Mouse (Mus musculus): ENCODE data around the gene Dvl2.
A peak's percentile ranks its signal among the peaks of the same experiment; 100 is the strongest.
"Not testable (repeated sequence)": the region's sequence is repeated elsewhere in the genome, so short reads cannot be mapped to it uniquely, and the experiment has no call there.

Dvl2 gene

DNA sequence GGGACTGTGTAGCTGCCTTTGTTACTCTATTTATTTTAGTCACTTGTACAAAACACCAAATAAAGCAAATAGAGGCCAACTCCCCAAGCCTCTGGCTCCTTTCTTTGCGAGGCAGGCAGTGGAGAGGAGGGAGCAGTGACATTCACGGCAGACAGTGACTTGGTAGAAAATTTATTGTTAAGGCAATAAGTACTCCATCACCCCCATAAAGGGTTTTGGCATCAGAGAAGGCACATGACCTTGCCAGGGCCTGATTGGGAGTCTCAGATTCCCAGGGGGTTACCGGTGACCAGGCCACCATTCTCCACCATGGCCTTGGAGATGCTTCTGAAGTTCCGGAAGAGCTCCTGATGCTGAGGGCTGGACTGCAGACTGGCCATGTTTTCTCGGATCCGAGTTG is 9.6 kb downstream of the Dvl2 start:
- DNase-seq (ENCODE audit: low spot score in 2 of 2): no peak

DNA sequence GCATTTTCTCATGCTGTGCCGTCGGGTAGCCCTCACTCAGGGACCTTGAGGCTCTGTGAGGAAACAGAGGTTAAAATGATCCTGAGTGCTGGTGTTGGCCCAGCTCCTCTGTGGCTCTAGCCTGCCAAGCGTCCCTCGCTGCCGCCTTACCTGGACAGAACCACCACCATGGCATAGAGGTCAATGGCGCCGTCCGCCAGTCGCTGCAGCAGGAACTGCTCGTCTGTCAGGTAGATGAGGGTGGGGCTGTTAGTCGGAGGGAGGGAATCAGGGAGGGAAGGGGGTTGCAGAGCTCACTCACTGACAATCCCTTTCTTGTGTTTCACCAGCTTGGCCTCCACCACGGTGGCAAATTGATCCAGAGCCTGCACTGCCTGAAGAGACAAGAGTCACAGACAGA is 10.2 kb downstream of the Dvl2 start:
- no peak for DNase-seq (ENCODE audit: low spot score in 2 of 2)

DNA sequence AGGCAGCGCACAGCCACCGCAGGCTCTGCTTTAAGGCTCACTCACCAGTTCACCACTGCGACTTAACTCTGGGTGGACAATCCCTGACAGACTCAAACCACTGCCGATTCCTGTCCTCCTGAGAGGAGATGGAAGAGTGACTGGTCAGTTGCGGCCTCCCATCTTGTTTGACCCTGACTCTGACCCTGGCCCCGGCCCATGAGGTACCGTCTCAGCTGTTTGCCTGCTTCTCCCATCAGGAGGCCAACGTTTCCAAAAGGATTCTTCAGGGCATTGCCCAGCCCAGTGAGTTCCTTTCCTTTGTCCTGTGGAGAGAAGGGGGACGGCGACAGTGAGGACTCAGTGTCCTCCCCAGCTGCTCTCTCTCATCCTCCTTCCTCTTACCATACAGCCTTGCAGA is 10.6 kb downstream of the Dvl2 start:
- DNase-seq (ENCODE audit: low spot score in 2 of 2): no peak

DNA sequence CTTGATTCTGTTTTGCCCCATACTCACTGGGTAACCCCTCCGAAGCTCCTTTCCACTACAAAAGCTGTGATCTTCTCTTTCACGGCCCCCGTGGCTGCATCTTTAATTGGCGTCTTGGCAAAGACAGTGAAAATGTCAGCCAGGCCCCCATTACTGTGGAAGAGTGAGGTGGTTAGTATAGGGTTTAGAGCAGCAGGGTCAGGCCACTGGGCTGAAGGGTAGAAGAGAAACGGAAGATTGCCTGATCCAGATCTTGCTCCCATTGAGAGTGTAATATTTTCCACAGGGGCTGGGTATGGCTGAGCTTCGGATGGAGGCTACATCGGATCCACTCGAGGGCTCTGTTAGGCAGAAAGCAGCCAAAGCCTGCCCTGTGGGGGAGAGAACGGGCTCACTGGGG is 12.5 kb downstream of the Dvl2 start:
- no peak for DNase-seq (ENCODE audit: low spot score in 2 of 2)

DNA sequence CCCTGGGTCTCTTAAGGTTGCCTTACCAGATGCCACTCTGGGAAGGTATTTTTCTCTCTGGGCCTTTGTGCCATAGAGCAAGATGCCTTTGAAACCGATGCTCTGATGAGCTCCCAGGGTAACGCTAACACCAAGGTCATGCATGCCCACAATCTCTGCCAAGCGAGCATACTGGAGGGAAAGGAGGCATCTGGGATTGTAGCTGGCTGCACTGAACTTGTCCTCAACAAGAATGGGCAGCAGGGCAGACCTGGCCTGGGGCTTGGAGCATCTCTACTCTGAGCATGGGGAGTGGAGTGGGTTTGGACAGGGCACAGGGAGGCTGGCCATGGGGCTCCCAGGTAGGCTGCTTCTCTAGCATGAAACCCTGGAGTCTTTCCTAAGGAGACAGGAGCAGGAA is 13.0 kb downstream of the Dvl2 start:
- DNase-seq (ENCODE audit: low spot score in 2 of 2): no peak

DNA sequence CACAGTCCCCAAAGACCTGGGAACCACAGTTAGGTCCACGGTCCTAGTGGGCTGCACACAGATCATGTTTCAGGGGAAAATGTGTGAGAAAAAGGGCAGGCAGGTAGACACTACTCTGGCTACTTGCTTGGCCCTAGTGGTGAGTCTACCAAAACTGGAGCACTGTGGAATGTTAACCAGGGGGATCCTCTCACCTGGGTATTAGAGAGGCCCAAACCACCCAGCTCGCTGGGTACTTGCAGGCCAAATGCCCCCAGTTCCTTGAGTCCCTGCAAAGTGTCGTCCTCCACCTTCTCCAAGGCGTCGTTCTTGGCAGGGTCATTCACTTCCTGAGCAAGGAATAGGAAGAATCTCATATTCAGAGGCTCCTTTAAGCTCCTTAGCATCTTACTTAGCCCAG is 13.7 kb downstream of the Dvl2 start:
- DNase-seq (ENCODE audit: low spot score in 2 of 2): no peak

DNA sequence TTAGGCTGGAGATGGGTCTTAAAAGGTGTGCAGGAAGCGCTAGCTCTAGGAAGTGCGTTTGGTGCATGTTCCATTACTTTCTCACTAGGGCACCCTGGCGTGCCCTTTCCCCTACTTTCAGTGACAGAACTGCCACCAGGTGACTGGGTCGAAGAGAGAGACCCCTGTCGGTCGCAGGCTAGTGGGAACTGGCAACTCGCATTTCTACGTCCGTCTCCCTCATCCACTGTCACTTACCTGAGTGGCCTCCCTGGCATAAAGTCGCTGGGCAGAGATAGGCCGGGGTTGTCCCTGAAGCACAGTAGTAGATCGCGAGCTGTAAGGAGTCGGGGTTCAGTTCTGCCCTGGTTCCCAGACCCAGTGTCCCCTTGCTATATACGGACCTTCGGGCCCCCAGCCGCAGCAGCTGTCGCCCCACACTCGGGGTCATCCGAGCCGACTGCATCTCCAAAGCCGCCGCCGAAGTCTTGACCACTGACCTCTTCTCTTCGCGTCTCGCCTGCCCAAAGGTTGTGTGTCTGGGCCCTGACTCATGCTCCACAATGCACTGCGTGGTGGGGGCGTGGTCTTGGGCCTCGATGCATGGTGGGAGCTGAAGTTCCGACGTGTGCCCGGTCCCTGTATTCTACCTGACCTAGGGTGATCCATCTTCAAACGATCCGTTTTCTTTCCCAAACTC is 14.6 kb downstream of the Dvl2 start, which contains the start of gene Acadvl:
TSS of gene Acadvl (minus strand) at position 532 of the 679 bp plus-strand sequence.
- DNase-seq (ENCODE audit: low spot score in 2 of 2): peak; percentile 79 to 86

DNA sequence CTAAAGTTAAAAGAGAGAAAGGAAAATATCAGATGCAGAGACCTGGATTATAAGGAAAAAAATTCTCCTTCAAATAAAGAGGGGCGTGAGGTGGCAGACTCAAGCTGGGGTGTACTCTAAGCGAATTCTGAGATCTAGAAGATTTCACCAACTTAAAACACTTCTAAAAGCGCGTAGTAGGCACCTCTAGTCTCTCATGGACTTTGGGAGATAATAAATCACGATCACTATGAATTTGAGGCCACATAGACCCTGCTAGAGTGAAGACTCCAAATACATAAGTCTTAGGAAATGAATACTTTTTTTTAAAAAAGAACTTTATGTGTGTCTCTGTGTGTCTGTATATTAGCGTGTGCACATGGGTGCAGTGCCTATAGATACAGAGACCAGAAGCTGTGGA is 15.3 kb downstream of the Dvl2 start:
- DNase-seq (ENCODE audit: low spot score in 2 of 2): no peak

DNA sequence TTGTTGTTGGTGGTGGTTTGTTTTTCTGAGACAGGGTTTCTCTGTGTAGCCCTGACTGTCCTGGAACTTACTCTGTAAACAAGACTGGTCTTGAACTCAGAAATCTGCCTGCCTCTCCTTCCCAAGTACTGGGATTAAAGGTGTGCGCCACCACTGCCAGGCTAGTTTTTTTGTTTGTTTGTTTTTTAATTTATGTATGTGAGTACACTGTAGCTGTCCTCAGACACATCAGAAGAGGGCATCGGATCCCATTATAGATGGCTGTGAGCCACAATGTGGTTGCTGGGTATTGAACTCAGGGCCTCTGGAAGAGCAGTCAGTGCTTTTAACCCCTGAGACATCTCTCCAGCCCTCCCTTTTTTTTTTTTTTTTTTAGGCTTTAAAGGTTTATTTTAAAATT is 15.8 kb downstream of the Dvl2 start:
- not testable (repeated sequence) for DNase-seq (ENCODE audit: low spot score in 2 of 2)

DNA sequence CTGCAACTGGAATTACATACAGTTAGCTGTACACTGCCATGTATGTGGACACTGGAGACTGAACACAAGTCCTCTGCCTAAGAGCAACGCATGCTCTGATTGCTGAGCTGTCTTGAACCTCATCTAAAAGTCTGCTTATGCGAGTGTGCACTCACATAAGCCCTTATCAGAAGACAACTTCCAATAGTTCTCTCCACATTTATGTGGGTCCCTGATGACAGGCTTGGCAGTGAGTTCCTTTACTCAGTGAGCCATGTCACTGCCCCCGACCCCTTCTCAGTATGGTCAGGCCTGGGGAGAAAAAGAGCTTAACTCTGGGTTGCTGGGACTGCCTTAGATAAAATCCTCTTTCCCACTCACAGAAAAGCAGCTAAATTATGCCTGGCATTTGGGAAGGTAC is 16.3 kb downstream of the Dvl2 start, which contains the start of gene Dlg4:
TSS of gene Dlg4 (plus strand) at position 274 of the 400 bp plus-strand sequence.
- DNase-seq (ENCODE audit: low spot score in 2 of 2): no peak

DNA sequence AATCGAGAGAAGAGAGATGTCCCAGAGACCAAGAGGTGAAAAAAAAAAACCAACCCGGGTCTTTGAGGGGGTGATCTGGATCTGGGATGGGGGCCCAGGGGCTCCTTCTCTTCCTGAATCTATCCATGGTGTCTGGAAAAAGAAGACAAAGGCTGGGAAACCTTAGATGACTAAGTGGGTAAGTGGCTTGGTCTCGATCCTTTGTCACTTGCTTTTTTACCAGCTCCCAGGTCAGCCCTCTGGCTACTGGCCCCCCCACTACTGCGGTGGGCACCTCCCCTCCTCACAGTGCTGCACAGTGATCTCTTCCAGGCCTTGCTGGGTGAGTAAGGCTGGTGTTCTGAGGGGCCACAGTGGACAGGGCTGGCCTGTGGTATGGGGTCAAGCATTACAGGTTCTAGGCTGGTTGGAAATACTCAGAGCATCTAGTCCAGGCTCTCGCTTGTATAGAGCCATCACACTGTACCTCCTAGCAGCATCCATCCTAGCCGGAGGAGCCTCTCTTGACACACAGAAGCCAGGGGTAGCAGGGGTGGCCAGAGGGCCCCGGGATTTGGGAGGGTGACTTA is 16.9 kb downstream of the Dvl2 start:
- no peak for DNase-seq (ENCODE audit: low spot score in 2 of 2)

DNA sequence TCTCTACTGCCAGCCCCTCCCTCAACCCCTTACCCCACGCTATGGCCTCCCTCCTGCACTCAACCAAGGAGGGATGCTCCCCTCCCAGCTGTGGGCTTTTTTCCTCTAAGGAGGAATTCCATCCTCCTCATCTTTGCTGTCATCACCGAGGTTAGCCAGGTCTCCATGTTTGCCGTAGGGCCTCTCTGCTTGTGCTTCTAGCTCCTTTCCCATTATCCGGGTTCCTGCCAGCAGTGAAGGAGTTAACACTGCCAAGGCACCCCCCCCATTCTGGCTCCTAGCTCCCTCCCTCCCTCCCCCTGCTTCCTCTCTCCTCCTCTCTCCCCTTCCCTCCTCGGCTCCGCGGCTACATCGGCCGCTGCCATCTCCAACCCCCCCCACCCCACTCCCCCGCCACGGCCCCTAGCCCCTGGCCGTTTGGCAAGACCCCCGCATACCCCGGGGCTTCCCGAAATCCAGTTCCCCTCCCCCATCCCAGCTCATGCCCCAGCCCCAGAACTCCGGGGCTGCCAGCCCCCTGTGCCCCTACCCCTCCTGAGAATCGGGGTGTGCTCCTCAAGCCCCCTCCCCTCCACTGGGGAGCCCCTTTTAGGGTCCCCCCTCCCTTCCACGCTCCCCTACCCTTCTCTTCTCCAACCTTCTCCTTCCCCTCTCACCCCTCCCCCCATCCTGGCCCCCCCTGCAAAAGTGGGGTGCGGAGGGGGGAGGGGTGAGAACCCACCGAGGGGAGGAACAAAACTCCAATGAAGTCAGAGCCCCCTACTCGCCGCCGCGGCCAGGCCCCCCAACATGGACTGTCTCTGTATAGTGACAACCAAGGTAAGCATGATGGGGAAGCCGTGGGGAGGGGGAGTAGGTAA is 18.0 kb downstream of the Dvl2 start:
- DNase-seq (ENCODE audit: low spot score in 2 of 2): peak in 1 of 2 experiments; percentile 74

DNA sequence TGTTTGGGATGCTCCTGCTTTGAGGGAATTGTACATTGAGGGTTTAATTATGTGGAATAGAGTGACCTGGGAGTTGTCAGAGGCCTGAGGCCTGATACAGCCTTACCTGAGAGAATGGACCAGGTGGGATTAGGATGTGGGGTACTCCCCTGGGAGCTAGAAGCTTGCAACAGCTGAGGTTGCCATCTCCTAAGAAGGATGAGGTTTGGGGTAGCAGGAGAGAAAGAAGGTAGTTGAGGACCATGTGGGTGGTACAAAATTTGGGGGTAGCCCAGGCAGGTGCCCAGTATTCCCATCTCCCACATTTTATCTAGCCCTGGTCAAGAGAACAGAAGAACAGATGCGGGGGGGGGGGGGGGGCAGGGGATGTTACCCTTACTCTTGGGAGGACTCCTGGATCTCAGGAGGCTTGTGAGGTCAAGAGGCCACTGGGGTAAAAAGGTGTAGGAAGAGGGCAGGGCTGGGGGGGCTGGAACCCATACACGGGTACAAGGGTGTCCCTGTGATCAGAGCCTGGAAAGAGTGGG is 19.2 kb downstream of the Dvl2 start:
- no peak for DNase-seq (ENCODE audit: low spot score in 2 of 2)

DNA sequence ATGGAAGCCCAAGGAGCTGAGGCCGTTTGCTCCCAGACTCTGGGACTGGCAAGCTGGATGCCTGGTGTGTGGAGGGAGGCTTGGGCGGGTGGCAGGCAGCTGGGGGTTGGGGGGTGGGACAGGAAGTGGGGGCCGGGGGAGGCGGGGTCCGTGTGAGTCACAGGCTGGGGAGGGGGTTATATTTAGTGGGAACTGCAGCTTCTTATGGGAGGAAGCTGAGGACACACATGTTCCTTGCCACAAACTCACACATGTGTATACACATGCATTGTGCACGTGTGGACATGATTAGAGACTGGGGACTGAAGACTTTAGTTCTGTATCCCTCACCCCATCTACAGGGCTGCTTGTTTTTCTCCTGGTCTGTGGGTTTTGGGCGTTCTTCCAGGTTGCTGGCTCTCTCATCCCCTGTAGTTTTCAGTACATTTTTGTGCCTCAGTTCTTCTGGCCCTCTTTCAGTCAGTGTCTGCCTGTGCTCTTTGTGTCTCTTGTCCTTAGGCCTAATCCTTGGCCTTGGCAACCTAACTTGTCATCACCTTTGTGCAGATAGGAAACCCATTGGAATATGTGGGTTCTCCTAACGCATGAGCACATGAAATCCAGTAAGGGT is 19.7 kb downstream of the Dvl2 start:
- no peak for DNase-seq (ENCODE audit: low spot score in 2 of 2)

DNA sequence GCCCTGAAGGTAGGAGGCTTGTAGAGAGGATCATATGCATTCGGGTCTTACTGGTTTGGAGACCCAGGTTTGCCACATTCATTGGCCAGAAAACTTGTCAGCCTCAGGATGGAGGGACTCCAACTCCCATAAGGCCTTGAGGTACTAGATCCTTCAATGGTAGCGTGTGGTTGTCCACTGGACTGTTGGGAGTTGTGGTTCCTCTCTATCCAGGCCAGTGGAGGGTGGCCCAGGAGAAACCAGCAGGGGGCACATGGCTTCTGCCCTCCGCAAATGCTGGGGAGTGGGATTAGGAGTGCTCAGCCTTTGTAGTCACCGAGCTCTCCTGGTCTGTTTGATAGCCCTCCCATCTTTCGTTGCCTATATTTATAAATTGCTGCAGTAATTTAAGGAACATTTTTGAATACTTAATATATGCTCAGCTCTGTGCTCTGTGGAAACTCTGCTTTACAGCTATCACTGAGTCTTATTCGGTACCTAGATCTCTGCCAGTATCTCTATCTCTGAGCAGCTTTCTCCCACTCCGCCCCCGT is 20.4 kb downstream of the Dvl2 start:
- peak in 1 of 2 experiments; percentile 62 for DNase-seq (ENCODE audit: low spot score in 2 of 2)

DNA sequence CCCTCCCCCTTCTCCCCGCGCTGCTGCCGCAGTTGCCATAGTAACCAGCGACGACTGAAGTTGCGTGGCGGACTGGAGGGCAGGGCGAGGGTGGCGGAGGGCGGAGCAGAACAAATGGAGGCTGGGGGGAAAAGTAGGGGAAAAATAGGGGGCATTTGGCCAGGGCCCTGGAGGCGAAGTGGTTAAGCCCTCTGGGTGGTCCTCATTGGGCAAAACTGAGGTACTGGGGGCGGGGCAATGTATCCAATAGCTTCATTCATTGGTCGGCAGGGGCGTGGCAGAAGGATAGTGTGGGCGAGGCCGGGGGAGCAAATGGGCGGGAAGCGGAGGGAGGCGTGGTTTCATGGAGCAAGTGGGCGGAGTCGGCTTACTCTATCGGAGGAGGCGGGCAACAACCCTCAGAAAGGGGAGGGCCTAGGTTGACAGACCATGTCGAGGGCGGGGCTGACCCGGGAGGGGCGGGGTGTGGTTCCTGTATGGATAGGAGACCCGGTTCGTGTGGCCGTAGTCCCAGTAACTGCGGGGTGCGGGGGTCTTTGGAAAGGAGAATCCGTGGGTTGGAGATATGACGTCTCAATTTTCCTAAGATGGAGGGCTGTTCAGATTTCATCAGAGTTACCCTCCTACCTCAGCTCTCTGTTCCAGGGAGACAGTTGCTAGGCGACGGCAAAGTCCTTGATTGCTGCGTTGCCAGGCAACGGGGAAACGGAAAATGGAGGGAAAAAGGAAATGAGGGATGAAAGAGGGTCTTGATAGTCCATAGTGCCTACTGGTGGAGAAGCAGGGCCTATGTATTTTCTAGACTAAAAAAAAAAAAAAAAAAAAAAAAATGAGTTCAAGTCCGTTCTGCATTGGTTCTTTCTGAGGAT is 21.1 kb downstream of the Dvl2 start:
- peak; percentile 96 to 99 for DNase-seq (ENCODE audit: low spot score in 2 of 2)

DNA sequence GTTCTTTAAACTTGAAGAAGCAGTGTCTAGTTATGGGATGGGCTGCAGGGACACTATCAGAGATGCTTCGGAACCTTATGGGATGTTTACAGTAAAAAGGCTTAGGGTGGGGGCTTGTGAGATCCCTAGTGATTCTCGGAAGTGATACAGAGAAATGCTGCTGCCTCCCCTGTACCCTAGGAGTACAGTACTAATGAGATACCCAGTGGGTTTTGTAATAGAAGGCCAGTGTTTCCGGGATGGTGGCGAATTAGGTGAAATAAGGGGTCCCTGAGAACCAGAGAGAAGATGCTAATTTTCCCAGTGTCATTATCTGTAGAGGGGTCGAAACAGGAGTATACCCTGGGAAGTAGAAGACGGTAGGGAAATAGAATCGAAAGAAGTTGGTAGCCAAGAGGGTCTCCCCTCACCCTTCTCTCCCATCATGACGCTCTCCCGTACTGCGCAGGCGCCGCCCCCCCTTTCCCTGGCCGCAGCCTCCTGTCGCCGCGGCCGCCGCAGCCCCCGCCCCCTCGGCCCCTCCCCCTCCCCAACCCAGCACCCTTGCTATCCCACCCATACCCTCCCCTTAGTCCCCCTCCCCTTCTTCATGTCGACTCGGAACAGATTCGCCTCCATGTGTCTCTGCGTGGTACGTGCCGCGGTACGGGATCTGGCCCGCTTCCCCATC is 23.2 kb downstream of the Dvl2 start:
- DNase-seq (ENCODE audit: low spot score in 2 of 2): no peak

DNA sequence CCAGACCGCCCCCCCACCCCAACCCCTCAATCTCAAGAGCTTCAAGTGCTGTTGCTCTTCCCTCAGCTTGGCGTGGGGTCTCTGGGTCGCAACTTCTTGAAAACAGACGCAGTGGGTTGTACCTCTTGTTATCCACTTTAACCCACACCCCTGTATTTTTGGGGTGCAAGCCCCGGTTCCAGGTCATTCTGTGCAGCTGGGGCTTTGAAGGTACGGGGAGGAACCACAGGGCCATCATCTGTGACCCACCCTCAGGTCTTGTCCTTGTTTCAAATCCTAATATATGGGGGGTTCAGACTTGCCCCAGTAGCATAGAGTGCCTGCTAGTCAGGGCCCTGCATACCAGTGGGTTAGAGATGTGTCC is 23.7 kb downstream of the Dvl2 start:
- DNase-seq (ENCODE audit: low spot score in 2 of 2): no peak

DNA sequence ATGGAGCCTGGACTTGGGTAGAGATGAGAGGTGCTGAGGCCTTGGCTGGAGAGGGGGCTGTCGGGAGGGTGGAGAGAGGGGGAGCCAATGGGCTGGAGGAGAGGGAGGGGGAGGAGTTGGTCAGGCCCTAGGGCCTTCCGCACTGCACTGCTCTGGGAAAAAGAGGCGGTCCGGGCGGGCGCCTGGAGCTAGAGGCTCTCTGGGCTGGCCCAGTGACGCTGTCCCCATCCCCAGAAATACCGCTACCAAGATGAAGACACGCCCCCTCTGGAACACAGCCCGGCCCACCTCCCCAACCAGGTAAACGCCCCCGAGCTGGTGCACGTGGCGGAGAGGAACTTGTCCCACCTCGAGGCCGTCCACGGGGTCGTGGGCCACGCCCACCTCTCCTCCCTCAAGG is 26.3 kb downstream of the Dvl2 start:
- DNase-seq (ENCODE audit: low spot score in 2 of 2): peak; percentile 66 to 76

DNA sequence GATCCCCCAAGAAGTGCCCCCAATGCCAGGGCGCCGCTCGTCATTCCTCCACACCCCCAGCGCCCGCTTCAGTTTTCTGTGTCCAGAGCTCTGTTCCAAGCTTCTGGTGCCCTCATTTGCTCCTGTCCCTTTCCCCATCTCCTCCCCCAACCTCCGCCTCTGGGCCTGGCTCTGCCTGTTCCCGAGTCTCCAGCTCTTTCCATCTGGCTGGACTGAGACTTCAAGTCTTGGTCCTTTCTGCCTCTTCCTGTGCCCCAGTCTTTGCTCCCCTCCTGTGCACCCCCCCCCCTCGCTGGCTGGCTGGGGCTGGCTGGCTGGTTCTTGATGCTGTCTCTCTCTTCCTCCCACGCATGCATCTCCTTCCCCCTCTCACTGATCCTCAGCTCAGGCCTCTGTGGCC is 27.0 kb downstream of the Dvl2 start:
- no peak for DNase-seq (ENCODE audit: low spot score in 2 of 2)

Data from urinary bladder, postnatal 4 days (tissue).